ENCODE assay signal across 8 mouse cellular contexts in the genomic region with DNA sequence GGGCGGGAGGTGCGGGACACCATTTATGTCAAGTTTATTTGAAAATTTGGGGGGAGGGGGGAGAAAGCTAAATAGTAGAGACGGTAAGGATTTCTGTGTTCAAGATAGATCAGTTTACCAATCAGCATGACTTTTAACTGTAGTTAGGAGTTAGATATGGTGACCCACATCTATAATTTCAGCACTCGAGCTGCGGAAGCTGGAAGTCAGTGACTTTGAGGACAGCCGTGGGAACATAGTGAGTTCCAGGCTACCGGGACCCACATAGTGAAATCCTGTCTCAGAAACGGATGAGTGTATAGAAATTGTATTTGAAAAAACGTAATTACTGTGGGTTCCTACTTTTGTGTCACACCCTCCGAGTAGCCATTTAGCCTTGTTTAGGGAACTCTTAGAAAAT. TPM values are rescaled to one million over a fixed set of nuclear protein-coding genes. Genes with fewer than 3 reads are reported as not detected.
DNase-seq lines count a peak whose midpoint lies in the region; ATAC-seq and TF ChIP-seq lines count a peak whose summit lies in the region.

No protein-coding gene starts in this region.

- peak overlapping the region; percentile 79 for H3K9ac ChIP-seq in heart, embryonic 14.5 days (ENCODE audit: low read length)
- H3K9ac ChIP-seq in ES-E14 (ENCODE audit: insufficient read depth, low read depth, low read length, poor library complexity, severe bottlenecking), result peak overlapping the region; percentile 82
- H3K9ac ChIP-seq in forebrain, embryonic 16.5 days (replicated peaks; ENCODE audit: low read depth, low read length), result peak overlapping the region; percentile 63

- peaks cover 28% of the 10 kb centered on the region for H3K36me3 ChIP-seq in heart, embryonic 14.5 days (ENCODE audit: control insufficient read depth, insufficient read depth, low read length)
- peaks cover 2% of the 10 kb centered on the region; the same call in 1 of the 2 replicates for H3K36me3 ChIP-seq in ES-E14 (ENCODE audit: control insufficient read depth, insufficient read depth, low read length, poor library complexity, severe bottlenecking)
- peaks cover 5% of the 10 kb centered on the region; the same call in 1 of the 2 replicates for H3K36me3 ChIP-seq in forebrain, embryonic 16.5 days (ENCODE audit: control insufficient read depth, insufficient read depth)
- H3K36me3 ChIP-seq in macrophage (ENCODE audit: inconsistent target), result peaks cover 28% of the 10 kb centered on the region

- H3K4me1 ChIP-seq in heart, embryonic 14.5 days (ENCODE audit: control insufficient read depth in 2 of 2, insufficient read depth in 2 of 2, low read length in 2 of 2), result peaks cover 4 to 12% of the 10 kb centered on the region in 2 experiments; a peak in 3 of 4 replicates
- peaks cover 1 to 9% of the 10 kb centered on the region in 2 experiments; a peak in 2 of 4 replicates for H3K4me1 ChIP-seq in ES-E14 (ENCODE audit: control insufficient read depth in 2 of 2, insufficient read depth in 2 of 2, low read length in 2 of 2, poor library complexity in 1 of 2)
- H3K4me1 ChIP-seq in forebrain, embryonic 16.5 days (replicated peaks; ENCODE audit: control insufficient read depth, insufficient read depth, low read length), result peaks cover 26% of the 10 kb centered on the region

- H3K27ac ChIP-seq in heart, embryonic 14.5 days (replicated peaks in 1 of 2; ENCODE audit: control insufficient read depth in 1 of 2, insufficient read depth in 1 of 2, low read depth in 2 of 2, low read length in 2 of 2), result peak overlapping the region; percentile 72 to 78; a peak in 3 of 4 replicates
- H3K27ac ChIP-seq in ES-E14 (ENCODE audit: insufficient read depth, low read depth, low read length, poor library complexity, severe bottlenecking) (no peak overlapping the region), macrophage (peak overlapping the region; percentile 90)
- peak overlapping the region; percentile 87 for H3K27ac ChIP-seq in forebrain, embryonic 16.5 days (ENCODE audit: low read length)

- in situ Hi-C loops in ES-E14 (cut with MboI; ENCODE audit: low sequenced_read_pairs in 2 of 2, unreplicated experiment in 2 of 2), result no loop called here

- H3K27me3 ChIP-seq in heart, embryonic 14.5 days (ENCODE audit: control insufficient read depth, insufficient read depth, low read length), result no peaks in the 10 kb centered on the region
- H3K27me3 ChIP-seq in forebrain, embryonic 16.5 days (replicated peaks; ENCODE audit: control insufficient read depth, insufficient read depth, low read length), result no peaks in the 10 kb centered on the region

- H3K79me2 ChIP-seq in macrophage (ENCODE audit: inconsistent target), result peaks cover 56% of the 10 kb centered on the region

- peak overlapping the region; percentile 74 to 92 for H3K4me3 ChIP-seq in heart, embryonic 14.5 days (ENCODE audit: control insufficient read depth in 1 of 2, insufficient read depth in 1 of 2, low read depth in 1 of 2, low read length in 2 of 2)
- H3K4me3 ChIP-seq in ES-E14 (ENCODE audit: insufficient read depth in 1 of 2, low read depth in 1 of 2, low read length in 2 of 2, poor library complexity in 1 of 2, severe bottlenecking in 1 of 2), result peak overlapping the region; percentile 85 to 92
- peak overlapping the region; percentile 62 for H3K4me3 ChIP-seq in forebrain, embryonic 16.5 days (replicated peaks; ENCODE audit: low read length)
- H3K4me3 ChIP-seq in macrophage (ENCODE audit: inconsistent target), result peak overlapping the region; percentile 80

- H3K4me2 ChIP-seq in heart, embryonic 14.5 days (ENCODE audit: low read length), result peak overlapping the region; percentile 82
- H3K4me2 ChIP-seq in forebrain, embryonic 16.5 days (ENCODE audit: low read length), result peak overlapping the region; percentile 87

- ATAC-seq in heart, embryonic 14.5 days (ENCODE audit: insufficient number of reproducible peaks, insufficient read depth, low FRiP score, low read depth), result no peak
- ATAC-seq in forebrain, embryonic 16.5 days, result no peak

- WGBS in heart, embryonic 14.5 days, result 4% methylated on average over 10 of the region's 10 CpGs
- 9% methylated on average over 10 of the region's 10 CpGs for WGBS in forebrain, embryonic 16.5 days
- WGBS in macrophage (ENCODE audit: missing documents), result 4% methylated on average over 10 of the region's 10 CpGs

- no peaks in the 10 kb centered on the region for H3K9me3 ChIP-seq in heart, embryonic 14.5 days (ENCODE audit: control insufficient read depth, low read length)
- no peaks in the 10 kb centered on the region for H3K9me3 ChIP-seq in ES-E14 (ENCODE audit: control insufficient read depth, insufficient read depth, low read depth, low read length)
- no peaks in the 10 kb centered on the region for H3K9me3 ChIP-seq in forebrain, embryonic 16.5 days (ENCODE audit: control insufficient read depth, low read length)

- no peak for DNase-seq in heart, adult 11 months
- no peak for DNase-seq in ES-E14 (ENCODE audit: low read depth, low spot score)
- DNase-seq in left cerebral cortex, adult 9 months (ENCODE audit: low spot score in 2 of 2), result no peak
- DNase-seq in embryo, embryonic 10.5 days (ENCODE audit: low spot score), result no peak
- DNase-seq in layer of hippocampus, adult 9-11 months, result no peak

TF ChIP-seq in ES-E14, 5 proteins besides CTCF, POLR2A, EP300 and RAD21:
- TF ChIP-seq MAFK (IDR thresholded peaks at IDR 0.05; ENCODE audit: insufficient read depth, low read depth, low read length) (no peak), HCFC1 (IDR thresholded peaks at IDR 0.05; ENCODE audit: borderline replicate concordance, insufficient read depth, low read length) (no peak), ZNF384 (IDR thresholded peaks at IDR 0.05; ENCODE audit: low read depth, low read length) (no peak), CHD2 (IDR thresholded peaks at IDR 0.05; ENCODE audit: low read depth, low read length) (no peak), ZC3H11A (IDR thresholded peaks at IDR 0.05; ENCODE audit: borderline replicate concordance, low read depth, low read length) (no peak)
TF ChIP-seq in ES-E14: peak in this region for 0.

RNA-seq across cellular contexts. Expression of a gene that starts 0.6 kb away (rescaled TPM):
- 9.4 and 10.0 TPM in 2 replicates for polyA plus RNA-seq in heart, embryonic 14.5 days (2014; fragmentation: Nextera tagmentation; extraction: Ambion mirVana)
- 6.2 and 6.7 TPM in 2 replicates for total RNA-seq in ES-E14 (2012; rRNA removed)
- 22.6 and 24.6 TPM in 2 replicates for polyA plus RNA-seq in forebrain, embryonic 16.5 days (2015; fragmentation: Nextera tagmentation; extraction: Ambion mirVana)
- 10 to 100 TPM in 20 of 26 experiments, 1 to 10 TPM in 6; 4.6 to 26.2 (median 12.8) TPM for total RNA-seq in macrophage (2018; cell fraction: chromatin; rRNA removed)
- 10 to 100 TPM in 14 of 26 experiments, 1 to 10 TPM in 12; 2.9 to 18.4 (median 11.4) TPM for total RNA-seq in macrophage (2018; cell fraction: cytosol; rRNA removed)
- 10 to 100 TPM in 14 of 26 experiments, 1 to 10 TPM in 12; 4.5 to 28.3 (median 10.2) TPM for total RNA-seq in macrophage (2018; cell fraction: nucleus; rRNA removed)
- 8.7 to 12.3 TPM (median 11.7 TPM) in 3 replicates for polyA plus RNA-seq in macrophage (2018)

RNA-seq across cellular contexts. Expression of a gene that starts 14.8 kb away (rescaled TPM):
- polyA plus RNA-seq in heart, embryonic 14.5 days (2014; fragmentation: Nextera tagmentation; extraction: Ambion mirVana), result 6.5 and 6.6 TPM in 2 replicates
- 1.3 and 1.6 TPM in 2 replicates for total RNA-seq in ES-E14 (2012; rRNA removed)
- polyA plus RNA-seq in forebrain, embryonic 16.5 days (2015; fragmentation: Nextera tagmentation; extraction: Ambion mirVana), result 17.0 and 17.9 TPM in 2 replicates
- 1 to 10 TPM in 4 of 26 experiments, under 1 TPM in 11, not detected in 11; 0.25 to 3.8 (median 0.45) TPM for total RNA-seq in macrophage (2018; cell fraction: chromatin; rRNA removed)
- total RNA-seq in macrophage (2018; cell fraction: cytosol; rRNA removed), result 1 to 10 TPM in 4 of 26 experiments, under 1 TPM in 22; 0.05 to 1.5 (median 0.30) TPM
- 1 to 10 TPM in 2 of 26 experiments, under 1 TPM in 15, not detected in 9; 0.17 to 3.2 (median 0.42) TPM for total RNA-seq in macrophage (2018; cell fraction: nucleus; rRNA removed)
- 0.57 to 1.1 TPM (median 0.83 TPM) in 3 replicates for polyA plus RNA-seq in macrophage (2018)

RNA-seq across cellular contexts. Expression of a gene that starts 42.1 kb away (rescaled TPM):
- polyA plus RNA-seq in heart, embryonic 14.5 days (2014; fragmentation: Nextera tagmentation; extraction: Ambion mirVana), result not detected in 2 replicates
- total RNA-seq in ES-E14 (2012; rRNA removed), result 1.1 and 1.2 TPM in 2 replicates
- polyA plus RNA-seq in forebrain, embryonic 16.5 days (2015; fragmentation: Nextera tagmentation; extraction: Ambion mirVana), result 0.34 and 0.35 TPM in 2 replicates
- total RNA-seq in macrophage (2018; cell fraction: chromatin; rRNA removed), result not detected
- total RNA-seq in macrophage (2018; cell fraction: cytosol; rRNA removed), result not detected
- total RNA-seq in macrophage (2018; cell fraction: nucleus; rRNA removed), result not detected
- polyA plus RNA-seq in macrophage (2018), result not detected in 3 replicates

RNA-seq across cellular contexts. Expression of a gene that starts 46.9 kb away (rescaled TPM):
- polyA plus RNA-seq in heart, embryonic 14.5 days (2014; fragmentation: Nextera tagmentation; extraction: Ambion mirVana), result 10.4 and 12.0 TPM in 2 replicates
- 4.5 and 5.3 TPM in 2 replicates for total RNA-seq in ES-E14 (2012; rRNA removed)
- 33.8 and 37.1 TPM in 2 replicates for polyA plus RNA-seq in forebrain, embryonic 16.5 days (2015; fragmentation: Nextera tagmentation; extraction: Ambion mirVana)
- 10 to 100 TPM in 16 of 26 experiments, 1 to 10 TPM in 10; 3.9 to 36.7 (median 15.8) TPM for total RNA-seq in macrophage (2018; cell fraction: chromatin; rRNA removed)
- 10 to 100 TPM in 15 of 26 experiments, 1 to 10 TPM in 11; 2.8 to 14.3 (median 10.5) TPM for total RNA-seq in macrophage (2018; cell fraction: cytosol; rRNA removed)
- total RNA-seq in macrophage (2018; cell fraction: nucleus; rRNA removed), result 10 to 100 TPM in 11 of 26 experiments, 1 to 10 TPM in 15; 2.3 to 27.0 (median 8.9) TPM
- polyA plus RNA-seq in macrophage (2018), result 7.8 to 8.9 TPM (median 8.4 TPM) in 3 replicates
